Mouse (Mus musculus) forebrain, embryonic 12.5 days (tissue): ENCODE results near the gene Gzmm. TPM values are rescaled to one million over a fixed set of nuclear protein-coding genes. Genes with fewer than 3 reads are reported as not detected.
A peak's percentile ranks its signal among the peaks of the same experiment; 100 is the strongest.
"Not testable (repeated sequence)": the region's sequence is repeated elsewhere in the genome, so short reads cannot be mapped to it uniquely, and the experiment has no call there.

Experiments
- ATAC-seq: fragments of 200-750 bp; cut with Nextera tagmentation; 2 replicates; pipeline ENCODE4 v1.8.0; 2017; ENCODE audit warnings: moderate TSS enrichment; ENCODE audit not compliant: low FRiP score
- H3K27ac ChIP-seq: fragments of 300-500 bp; sonication (generic); 2 replicates; pipeline ENCODE4 v1.5.1; 2016; ENCODE audit warnings: mild to moderate bottlenecking
- H3K27me3 ChIP-seq: fragments of 300-500 bp; sonication (generic); 2 replicates; pipeline ENCODE4 v1.6.1; 2016; ENCODE audit warnings: mild to moderate bottlenecking
- H3K36me3 ChIP-seq: fragments of 300-500 bp; sonication (generic); replicated peaks from 2 replicates; pipeline ENCODE4 v1.6.1; 2016; ENCODE audit warnings: mild to moderate bottlenecking
- H3K4me1 ChIP-seq: fragments of 300-500 bp; sonication (generic); 2 replicates; pipeline ENCODE4 v1.6.1; 2016
- H3K4me2 ChIP-seq: fragments of 300-500 bp; sonication (generic); 2 replicates; pipeline ENCODE4 v1.6.1; 2016; ENCODE audit warnings: mild to moderate bottlenecking, moderate library complexity
- H3K4me3 ChIP-seq: fragments of 300-500 bp; sonication (generic); replicated peaks from 2 replicates; pipeline ENCODE4 v1.5.1; 2016; ENCODE audit warnings: mild to moderate bottlenecking
- H3K9ac ChIP-seq: fragments of 300-500 bp; sonication (generic); 2 replicates; pipeline ENCODE4 v1.6.1; 2016; ENCODE audit warnings: mild to moderate bottlenecking
- H3K9me3 ChIP-seq: fragments of 300-500 bp; sonication (generic); 2 replicates; pipeline ENCODE4 v1.6.1; 2016
- WGBS: fragments of 180-500 bp; shearing (Covaris S2); methylation state at CpG from one replicate; pipeline ENCODE4 v1.1.7; 2016; 5-methylcytosine and 5-hydroxymethylcytosine counted together
- polyA plus RNA-seq: library from polyadenylated mRNA; unstranded; fragments of >200 nt; fragmentation: Nextera tagmentation; extraction: Ambion mirVana; gene quantifications from 2 replicates; pipeline ENCODE4 v1.2.1, GENCODE M21; 2016

Gene Gzmm
- polyA plus RNA-seq, 1 experiment from 2014 or later = 1.1 TPM

DNA sequence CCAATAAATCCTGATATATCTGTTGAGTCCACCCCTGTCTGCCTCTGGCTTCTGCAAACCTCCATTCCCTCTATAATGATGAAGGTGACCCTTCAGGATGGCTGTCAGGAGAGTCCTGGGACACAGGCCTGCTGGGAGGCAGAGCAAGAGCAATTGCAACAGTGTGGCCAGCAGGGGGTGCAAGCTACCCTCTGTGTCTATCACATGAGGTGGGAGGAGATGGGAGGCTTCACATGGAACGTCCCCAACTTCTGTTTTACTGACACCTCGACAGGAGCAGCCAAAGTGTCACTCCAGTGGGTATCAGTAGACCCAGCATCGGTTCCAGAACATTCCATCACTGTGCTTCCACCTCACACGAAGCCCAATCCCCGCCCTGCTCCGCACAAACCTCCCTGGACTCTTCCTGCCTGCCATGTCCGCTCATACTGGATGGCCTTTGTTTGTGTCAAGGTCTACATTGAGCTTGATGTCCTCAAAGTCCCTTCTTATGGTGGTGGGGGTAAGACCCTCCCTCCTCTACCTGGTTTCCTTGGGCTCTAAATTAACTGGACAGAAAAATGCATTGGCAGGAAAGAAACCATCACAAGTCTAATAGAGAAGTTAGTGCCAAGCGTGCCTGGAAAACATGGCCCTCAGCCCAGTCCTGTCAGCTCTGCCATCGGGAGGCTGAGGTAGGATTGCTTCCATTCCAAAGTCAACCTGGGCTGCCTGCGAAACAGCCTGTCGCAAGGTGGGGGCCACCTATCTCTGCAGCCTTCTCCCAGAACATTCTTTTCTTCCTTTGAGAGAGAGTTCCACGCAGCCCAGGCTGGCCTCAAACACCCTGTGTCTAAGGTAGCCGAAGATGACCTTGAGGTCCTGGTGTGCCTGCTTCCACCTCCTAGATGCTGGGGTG is 6.7 kb downstream of the Gzmm start:
- no peak overlapping the region for H3K4me3 ChIP-seq
- H3K9ac ChIP-seq = peak overlapping the region; percentile 13; the same call in 1 of the 2 replicates
- 64% methylated on average over 13 of the region's 13 CpGs for WGBS
- no peaks in the 10 kb centered on the region for H3K36me3 ChIP-seq
- no peak overlapping the region for H3K27ac ChIP-seq
- H3K4me2 ChIP-seq = no peak overlapping the region
- no peaks in the 10 kb centered on the region for H3K9me3 ChIP-seq
- 0 out of 2 replicates have a peak, but pooled peaks cover 2% of the 10 kb centered on the region for H3K4me1 ChIP-seq
- H3K27me3 ChIP-seq = no peaks in the 10 kb centered on the region
- 0 out of 2 replicates have a peak, but pooled peaks have one; percentile 59 for ATAC-seq

DNA sequence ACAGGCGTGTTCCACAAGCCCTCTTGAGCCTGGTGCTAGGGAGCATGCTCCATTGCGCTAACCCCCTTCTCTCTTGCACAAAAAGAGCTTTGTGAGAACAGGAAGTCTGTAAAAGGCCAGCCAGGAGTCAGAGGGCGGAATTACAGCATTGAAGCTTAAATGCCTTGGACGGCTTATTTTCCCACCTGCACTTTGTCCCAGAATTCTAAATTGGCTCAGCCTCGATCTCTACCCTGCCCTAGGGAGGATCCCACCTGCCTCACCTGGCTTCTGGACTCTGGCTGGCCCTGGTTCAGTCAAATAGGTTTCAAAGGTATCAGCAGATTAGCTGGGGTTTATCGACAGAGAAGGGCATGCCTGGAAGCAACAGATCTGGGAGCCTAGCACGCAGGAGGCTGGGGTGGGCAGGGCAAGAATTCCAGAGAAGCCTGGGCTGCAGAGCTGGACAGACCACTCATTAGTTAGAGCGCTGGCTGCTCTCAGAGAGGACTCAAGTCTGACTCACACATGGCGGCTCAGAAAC is 7.4 kb downstream of the Gzmm start:
- H3K27ac ChIP-seq = 0 out of 2 replicates have a peak overlapping the region, but pooled peaks have one; percentile 25
- H3K4me3 ChIP-seq = no peak overlapping the region
- H3K36me3 ChIP-seq = no peaks in the 10 kb centered on the region
- no peaks in the 10 kb centered on the region for H3K9me3 ChIP-seq
- no peaks in the 10 kb centered on the region for H3K27me3 ChIP-seq
- 67% methylated on average over 9 of the region's 9 CpGs for WGBS
- peak overlapping the region; percentile 13; the same call in 1 of the 2 replicates for H3K9ac ChIP-seq
- 0 out of 2 replicates have a peak, but pooled peaks cover 3% of the 10 kb centered on the region for H3K4me1 ChIP-seq
- ATAC-seq = no peak
- H3K4me2 ChIP-seq = no peak overlapping the region

DNA sequence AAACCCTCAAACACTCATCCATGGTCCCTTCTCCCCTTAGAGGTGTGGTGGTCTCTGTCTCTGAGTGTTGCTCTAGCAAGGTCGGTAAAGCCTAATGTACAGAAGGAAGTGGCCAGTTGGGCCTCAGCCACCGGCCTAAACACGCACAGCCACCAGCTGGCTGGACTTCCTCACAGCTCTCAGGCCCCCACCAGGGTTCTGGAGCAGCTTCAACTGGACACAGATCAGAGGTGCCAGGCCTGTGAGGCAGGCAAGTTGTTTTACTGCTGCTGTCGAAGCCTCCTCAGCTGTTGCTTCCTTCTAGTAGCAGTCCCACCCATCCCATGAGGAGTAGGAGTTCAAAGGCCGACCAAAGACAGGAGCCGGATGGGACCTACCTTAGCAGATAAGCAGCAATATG is 9.1 kb downstream of the Gzmm start:
- Histone ChIP-seq H3K9ac (no peak overlapping the region), H3K27me3 (no peaks in the 10 kb centered on the region), H3K4me3 (no peak overlapping the region), H3K9me3 (no peaks in the 10 kb centered on the region), H3K4me1 (0 out of 2 replicates have a peak, but pooled peaks cover 6% of the 10 kb centered on the region), H3K36me3 (no peaks in the 10 kb centered on the region), H3K4me2 (no peak overlapping the region), H3K27ac (no peak overlapping the region)
- 91% methylated on average over 6 of the region's 6 CpGs for WGBS
- no peak for ATAC-seq

DNA sequence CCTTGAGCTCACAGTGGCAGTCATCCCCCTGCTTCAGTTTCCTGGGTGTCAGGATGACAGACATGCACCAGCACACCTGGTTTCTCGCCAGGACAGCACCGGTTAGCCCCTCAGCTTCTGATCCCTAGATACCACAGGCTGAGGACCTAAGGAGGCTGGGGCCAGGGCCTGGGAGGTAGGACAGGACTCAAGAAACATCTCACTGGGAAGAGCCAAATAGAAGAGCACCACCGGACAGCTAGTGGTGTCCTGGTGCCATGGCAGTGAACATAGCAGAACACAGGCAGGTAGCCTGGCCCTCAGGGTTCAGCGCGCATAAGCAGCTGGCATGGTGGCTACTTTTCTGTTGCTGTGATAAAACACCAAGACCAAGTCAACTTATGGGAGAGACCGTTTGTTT is 9.6 kb downstream of the Gzmm start:
- H3K36me3 ChIP-seq = no peaks in the 10 kb centered on the region
- H3K27me3 ChIP-seq = no peaks in the 10 kb centered on the region
- no peaks in the 10 kb centered on the region for H3K9me3 ChIP-seq
- no peak overlapping the region for H3K4me2 ChIP-seq
- 0 out of 2 replicates have a peak, but pooled peaks cover 6% of the 10 kb centered on the region for H3K4me1 ChIP-seq
- H3K4me3 ChIP-seq = no peak overlapping the region
- ATAC-seq = no peak
- H3K9ac ChIP-seq = no peak overlapping the region
- H3K27ac ChIP-seq = no peak overlapping the region
- 98% methylated on average over 6 of the region's 6 CpGs for WGBS

DNA sequence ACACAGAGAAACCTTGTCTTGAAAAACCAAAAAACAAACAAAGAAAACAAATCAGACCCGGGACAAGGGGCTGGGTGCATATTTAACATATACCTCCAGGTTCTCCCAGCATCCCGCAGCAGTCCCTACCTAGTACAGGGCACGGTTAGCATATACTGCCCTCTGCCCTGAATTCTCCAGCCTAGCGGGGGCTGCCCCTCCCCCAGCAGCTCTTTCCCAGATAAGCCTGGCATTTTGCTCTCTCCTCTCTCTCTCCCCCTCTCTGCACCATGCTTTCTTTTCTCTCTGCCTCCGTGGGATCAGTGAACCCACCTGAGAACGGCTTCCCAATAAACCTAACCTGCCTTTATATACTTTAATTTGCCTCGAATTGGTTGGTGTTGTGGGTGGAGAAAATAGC is 11.9 kb downstream of the Gzmm start:
- Histone ChIP-seq H3K36me3 (no peaks in the 10 kb centered on the region), H3K27ac (no peak overlapping the region), H3K4me2 (no peak overlapping the region), H3K9ac (no peak overlapping the region), H3K4me3 (no peak overlapping the region), H3K4me1 (peaks cover 12% of the 10 kb centered on the region), H3K9me3 (no peaks in the 10 kb centered on the region), H3K27me3 (no peaks in the 10 kb centered on the region)
- no peak for ATAC-seq
- WGBS = 55% methylated on average over 7 of the region's 7 CpGs

DNA sequence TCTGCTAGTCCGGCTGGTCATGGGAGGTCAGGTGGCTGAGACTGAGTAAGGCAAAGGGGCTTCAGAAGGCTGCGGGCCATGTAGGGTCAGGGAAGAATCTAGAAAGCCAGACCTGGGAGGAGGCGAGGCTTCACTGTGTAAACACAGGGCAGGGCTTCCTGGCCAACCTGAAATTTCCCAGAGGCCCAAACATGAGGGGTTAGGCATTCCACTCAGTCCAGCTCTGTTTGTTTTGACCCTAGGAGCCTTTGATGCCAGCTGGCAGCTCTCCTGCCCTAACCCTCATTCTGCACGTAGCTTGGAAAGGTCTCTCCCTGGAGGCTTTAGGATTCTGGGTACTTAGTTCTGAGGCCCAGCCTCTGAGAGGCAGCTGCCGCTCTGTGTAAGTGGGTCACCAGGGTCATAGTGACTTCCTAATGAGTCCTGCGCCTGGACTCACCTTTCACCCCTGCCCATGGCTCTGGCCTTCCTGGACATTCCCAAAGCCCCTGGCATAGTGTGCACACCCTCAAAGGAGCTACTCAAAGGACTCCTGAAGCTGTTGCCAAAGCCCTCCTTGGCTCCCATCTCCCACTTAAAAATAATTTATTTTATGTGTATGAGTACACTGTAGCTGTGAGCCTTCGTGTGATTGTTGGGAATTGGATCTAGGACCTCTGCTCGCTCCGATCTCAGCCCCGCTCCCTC is 12.8 kb downstream of the Gzmm start:
- H3K9ac ChIP-seq = no peak overlapping the region
- no peak overlapping the region for H3K4me2 ChIP-seq
- no peak for ATAC-seq
- peaks cover 21% of the 10 kb centered on the region for H3K4me1 ChIP-seq
- H3K36me3 ChIP-seq = peaks cover 4% of the 10 kb centered on the region; the same call in 1 of the 2 replicates
- no peaks in the 10 kb centered on the region for H3K9me3 ChIP-seq
- 74% methylated on average over 10 of the region's 10 CpGs for WGBS
- H3K4me3 ChIP-seq = no peak overlapping the region
- no peaks in the 10 kb centered on the region for H3K27me3 ChIP-seq
- no peak overlapping the region for H3K27ac ChIP-seq

DNA sequence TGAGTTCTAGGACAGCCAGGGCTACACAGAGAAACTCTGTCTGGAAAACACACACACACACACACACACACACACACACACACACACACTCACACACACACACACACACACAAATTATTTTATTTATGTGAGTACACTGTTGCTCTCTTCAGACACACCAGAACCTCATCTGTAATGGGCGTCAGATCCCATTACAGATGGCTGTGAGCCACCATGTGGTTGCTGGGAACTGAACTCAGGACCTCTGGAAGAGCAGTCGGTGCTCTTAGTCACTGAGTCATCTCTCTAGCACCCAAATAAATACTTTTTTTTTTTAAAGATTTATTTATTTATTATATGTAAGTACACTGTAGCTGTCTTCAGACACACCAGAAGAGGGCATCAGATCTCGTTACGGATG is 14.2 kb downstream of the Gzmm start:
- Histone ChIP-seq H3K4me1 (peaks cover 35% of the 10 kb centered on the region), H3K36me3 (peaks cover 11% of the 10 kb centered on the region)
- not testable (repeated sequence) for H3K4me2 ChIP-seq, H3K27me3 ChIP-seq, H3K27ac ChIP-seq, H3K4me3 ChIP-seq, H3K9ac ChIP-seq, ATAC-seq, H3K9me3 ChIP-seq
- 84% methylated on average over 4 of the region's 4 CpGs for WGBS

DNA sequence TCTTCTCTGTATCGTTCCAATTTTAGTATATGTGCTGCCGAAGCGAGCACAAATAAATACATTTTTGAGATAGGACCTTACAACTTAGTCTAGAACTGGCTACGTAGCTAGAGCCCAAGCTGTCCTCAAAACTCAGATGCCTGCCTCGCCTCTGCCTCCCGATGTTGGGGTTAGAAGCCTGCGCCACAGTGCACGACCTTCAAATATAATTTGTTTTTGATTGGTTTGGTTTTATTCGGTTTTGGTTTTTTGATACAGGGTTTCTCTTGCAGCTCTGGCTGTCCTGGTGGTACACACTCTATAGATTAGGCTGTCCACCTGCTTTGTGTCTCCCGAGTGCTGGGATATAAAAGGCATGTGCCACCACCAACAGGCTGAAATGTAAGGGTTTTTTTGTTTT is 14.7 kb downstream of the Gzmm start:
- H3K9me3 ChIP-seq = no peaks in the 10 kb centered on the region
- peak overlapping the region; percentile 77 for H3K4me3 ChIP-seq
- no peaks in the 10 kb centered on the region for H3K27me3 ChIP-seq
- WGBS = 75% methylated on average over 10 of the region's 10 CpGs
- H3K36me3 ChIP-seq = peaks cover 13% of the 10 kb centered on the region
- H3K27ac ChIP-seq = peak overlapping the region; percentile 50; the same call in 1 of the 2 replicates
- peak overlapping the region; percentile 81 for H3K4me2 ChIP-seq
- ATAC-seq = no peak
- H3K9ac ChIP-seq = peak overlapping the region; percentile 86; the same call in 1 of the 2 replicates
- peaks cover 36% of the 10 kb centered on the region for H3K4me1 ChIP-seq

DNA sequence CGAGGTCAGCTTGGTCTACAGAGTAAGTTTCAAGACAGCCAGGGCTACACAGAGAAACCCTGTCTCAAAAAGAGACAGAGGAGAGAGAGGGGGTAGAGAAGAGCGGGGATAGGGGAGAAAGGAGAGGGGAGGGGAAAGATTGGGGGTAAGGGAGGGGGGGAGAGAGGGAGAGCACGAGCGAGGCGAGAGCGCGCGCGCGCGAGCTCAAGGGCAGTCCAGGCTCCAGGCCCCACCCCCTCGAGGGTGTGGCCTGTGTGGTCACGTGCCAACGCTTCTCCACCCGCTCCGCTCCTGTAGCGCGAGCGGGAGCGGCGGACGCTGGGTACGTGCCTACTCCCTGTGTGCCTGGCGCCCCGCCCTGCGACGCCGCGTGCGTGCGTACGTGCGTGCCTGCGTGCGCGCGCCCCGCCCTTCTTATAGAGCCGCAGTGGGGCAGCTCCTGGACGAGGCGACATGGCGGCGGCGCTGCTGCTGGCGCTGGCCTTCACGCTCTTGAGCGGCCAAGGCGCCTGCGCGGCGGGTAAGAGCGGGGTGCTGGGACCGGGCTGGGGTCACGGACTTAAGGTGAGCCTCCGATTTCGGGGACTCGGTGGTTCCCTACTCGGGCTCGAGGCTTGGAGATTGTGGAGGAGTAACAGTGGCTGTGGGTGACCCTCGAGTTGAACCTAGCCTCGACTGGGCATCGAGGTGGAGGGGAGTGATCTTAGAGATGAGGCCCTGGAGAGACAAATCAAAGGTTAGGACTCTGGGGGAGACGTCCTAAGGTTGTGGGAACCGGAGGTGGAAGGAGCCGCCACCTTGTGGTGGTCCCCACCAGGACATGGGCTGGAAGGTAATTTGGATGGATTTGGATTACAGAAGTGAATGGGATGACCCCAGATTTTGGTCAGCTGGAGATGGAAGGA is 15.5 kb downstream of the Gzmm start, which contains the start of gene Bsg:
TSS of gene Bsg (plus strand) at position 427 of the 905 bp plus-strand sequence.
- Histone ChIP-seq H3K36me3 (peaks cover 20% of the 10 kb centered on the region), H3K4me2 (peak within 1 kb of the TSS; percentile 81), H3K27me3 (no peaks in the 10 kb centered on the region), H3K4me3 (peak within 1 kb of the TSS; percentile 77), H3K4me1 (peaks cover 36% of the 10 kb centered on the region), H3K27ac (peak within 1 kb of the TSS; percentile 69), H3K9ac (peak within 1 kb of the TSS; percentile 86), H3K9me3 (no peaks in the 10 kb centered on the region)
- WGBS = under 1% methylated on average over 60 of the region's 65 CpGs
- ATAC-seq = peak; percentile 97

DNA sequence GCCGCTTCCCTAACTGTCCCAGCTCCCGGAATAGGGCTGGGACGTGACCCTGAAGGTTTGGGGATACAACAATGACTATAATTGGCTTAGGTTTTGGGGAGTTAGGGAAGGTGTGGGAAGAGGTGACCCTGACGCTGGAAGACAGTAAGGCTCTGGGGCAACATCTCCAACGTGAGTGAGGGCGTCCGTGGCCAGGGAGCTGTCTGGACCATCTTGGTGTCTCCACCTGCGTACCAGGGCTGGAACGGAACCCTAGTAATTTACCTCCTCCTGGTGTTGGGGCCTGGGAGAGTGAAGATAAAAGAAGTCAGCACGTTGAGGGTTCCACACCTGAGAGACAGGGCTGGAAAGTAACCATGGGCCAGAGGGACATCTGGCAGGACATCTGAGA is 16.1 kb downstream of the Gzmm start:
- WGBS = 5% methylated on average over 10 of the region's 10 CpGs
- 0 out of 2 replicates have a peak, but pooled peaks have one; percentile 0 for ATAC-seq

GRCm38 (mm10) chr10:79705951-79706350 is 17.1 kb downstream of the Gzmm start:
- Histone ChIP-seq H3K9me3 (no peaks in the 10 kb centered on the region), H3K4me2 (peak overlapping the region; percentile 81), H3K4me3 (peak overlapping the region; percentile 77), H3K9ac (peak overlapping the region; percentile 86), H3K4me1 (peaks cover 36% of the 10 kb centered on the region), H3K36me3 (peaks cover 37% of the 10 kb centered on the region), H3K27me3 (no peaks in the 10 kb centered on the region), H3K27ac (0 out of 2 replicates have a peak overlapping the region, but pooled peaks have one; percentile 19)
- ATAC-seq = no peak
- 90% methylated on average over 5 of the region's 5 CpGs for WGBS

More for the DNA sequence above, 16.1 kb downstream of the Gzmm start:
- peak overlapping the region; percentile 86 for H3K9ac ChIP-seq
- peaks cover 36% of the 10 kb centered on the region for H3K4me1 ChIP-seq
- peak overlapping the region; percentile 77 for H3K4me3 ChIP-seq
- H3K9me3 ChIP-seq = no peaks in the 10 kb centered on the region
- H3K4me2 ChIP-seq = peak overlapping the region; percentile 81
- H3K27ac ChIP-seq = no peak overlapping the region
- peaks cover 27% of the 10 kb centered on the region for H3K36me3 ChIP-seq
- H3K27me3 ChIP-seq = no peaks in the 10 kb centered on the region
